In the genomic region with DNA sequence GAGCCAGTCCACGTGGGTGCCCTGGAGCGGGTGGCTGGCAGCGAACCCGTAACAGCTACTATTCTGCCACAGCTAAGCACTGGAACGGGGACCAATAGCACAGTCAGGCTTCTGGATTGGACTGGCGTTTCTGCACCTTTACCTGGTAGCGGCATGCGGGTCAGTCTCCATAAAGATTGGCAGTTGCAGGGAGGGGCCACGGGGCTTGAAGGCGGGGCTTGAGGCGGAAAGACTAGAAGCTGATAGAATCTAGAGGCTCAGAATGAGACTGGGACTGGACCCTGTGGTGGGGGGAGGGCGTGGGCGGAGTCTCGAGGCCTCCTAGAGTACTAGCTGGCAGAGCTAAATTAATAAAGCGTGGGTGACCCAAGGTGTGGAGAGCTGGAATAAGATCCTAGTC, we compare ENCODE assay signal across 8 mouse cellular contexts. TPM values are rescaled to one million over a fixed set of nuclear protein-coding genes. Genes with fewer than 3 reads are reported as not detected.
DNase-seq lines count a peak whose midpoint lies in the region; ATAC-seq and TF ChIP-seq lines count a peak whose summit lies in the region.

No protein-coding gene starts in this region.

- peaks cover 3% of the 10 kb centered on the region; the same call in 1 of the 2 replicates for H3K4me1 ChIP-seq in heart, embryonic 16.5 days (ENCODE audit: control insufficient read depth, insufficient read depth, low read length)
- H3K4me1 ChIP-seq in embryonic facial prominence, embryonic 13.5 days = peaks cover 11% of the 10 kb centered on the region
- no peaks in the 10 kb centered on the region for H3K4me1 ChIP-seq in kidney, embryonic 14.5 days (ENCODE audit: control insufficient read depth, insufficient read depth, low read length)
- no peaks in the 10 kb centered on the region; the same call in 1 of the 2 replicates for H3K4me1 ChIP-seq in lung, embryonic 14.5 days (ENCODE audit: insufficient read depth)

- no peak for ATAC-seq in heart, embryonic 16.5 days (replicated peaks; ENCODE audit: extremely low read depth, insufficient read depth, low FRiP score)
- ATAC-seq in embryonic facial prominence, embryonic 13.5 days (ENCODE audit: insufficient number of reproducible peaks, insufficient read depth, low FRiP score, low TSS enrichment, low read depth) = no peak
- ATAC-seq in kidney, embryonic 14.5 days (ENCODE audit: low FRiP score, low TSS enrichment) = peak; percentile 30; the same call in 1 of the 2 replicates
- ATAC-seq in lung, embryonic 14.5 days (ENCODE audit: insufficient read depth) = 0 out of 2 replicates have a peak, but pooled peaks have one; percentile 35

- WGBS in heart, embryonic 16.5 days = 33% methylated on average over 15 of the region's 15 CpGs
- 35% methylated on average over 15 of the region's 15 CpGs for WGBS in embryonic facial prominence, embryonic 13.5 days
- 35% methylated on average over 15 of the region's 15 CpGs for WGBS in kidney, embryonic 14.5 days
- WGBS in lung, embryonic 14.5 days = 30% methylated on average over 15 of the region's 15 CpGs

- H3K4me3 ChIP-seq in heart, embryonic 16.5 days (ENCODE audit: low read length) = peak overlapping the region; percentile 29
- H3K4me3 ChIP-seq in embryonic facial prominence, embryonic 13.5 days = peak overlapping the region; percentile 28
- H3K4me3 ChIP-seq in kidney, embryonic 14.5 days (ENCODE audit: low read length) = peak overlapping the region; percentile 22
- H3K4me3 ChIP-seq in lung, embryonic 14.5 days (ENCODE audit: low read depth, low read length) = peak overlapping the region; percentile 4; the same call in 1 of the 2 replicates

- no peak overlapping the region for H3K27ac ChIP-seq in heart, embryonic 16.5 days (ENCODE audit: low read length)
- H3K27ac ChIP-seq in embryonic facial prominence, embryonic 13.5 days = no peak overlapping the region
- H3K27ac ChIP-seq in kidney, embryonic 14.5 days (ENCODE audit: low read depth, low read length) = no peak overlapping the region
- H3K27ac ChIP-seq in lung, embryonic 14.5 days (ENCODE audit: low read depth) = no peak overlapping the region

- peak overlapping the region; percentile 54 for H3K4me2 ChIP-seq in heart, embryonic 16.5 days (ENCODE audit: low read depth, low read length)
- peak overlapping the region; percentile 56 for H3K4me2 ChIP-seq in embryonic facial prominence, embryonic 13.5 days
- peak overlapping the region; percentile 31 for H3K4me2 ChIP-seq in kidney, embryonic 14.5 days (replicated peaks; ENCODE audit: low read depth, low read length)
- peak overlapping the region; percentile 49 for H3K4me2 ChIP-seq in lung, embryonic 14.5 days

- DNase-seq in heart, postnatal 36 days = no peak
- DNase-seq in lung, embryonic 14.5 days = no peak
- peak; percentile 38 for DNase-seq in right cerebral cortex, postnatal 4 days
- no peak for DNase-seq in thymus, postnatal 36 days
- no peak for DNase-seq in spleen, postnatal 4 days (ENCODE audit: low spot score in 2 of 2)

- H3K9me3 ChIP-seq in heart, embryonic 16.5 days (replicated peaks; ENCODE audit: control insufficient read depth, low read length) = no peaks in the 10 kb centered on the region
- no peaks in the 10 kb centered on the region for H3K9me3 ChIP-seq in embryonic facial prominence, embryonic 13.5 days
- no peaks in the 10 kb centered on the region for H3K9me3 ChIP-seq in kidney, embryonic 14.5 days (ENCODE audit: control insufficient read depth, low read length)
- H3K9me3 ChIP-seq in lung, embryonic 14.5 days (ENCODE audit: low read depth, low read length) = no peaks in the 10 kb centered on the region

- intact Hi-C loops in heart, postnatal 36 days (cut with DNase I) = no loop called here

- no peak for TF ChIP-seq CTCF in lung, embryonic 14.5 days (IDR thresholded peaks at IDR 0.05; ENCODE audit: low read depth)

- H3K27me3 ChIP-seq in heart, embryonic 16.5 days (ENCODE audit: control insufficient read depth, insufficient read depth, low read length) = peaks cover 12% of the 10 kb centered on the region; the same call in 1 of the 2 replicates
- H3K27me3 ChIP-seq in embryonic facial prominence, embryonic 13.5 days = peaks cover 24% of the 10 kb centered on the region
- peaks cover 7% of the 10 kb centered on the region; the same call in 1 of the 2 replicates for H3K27me3 ChIP-seq in kidney, embryonic 14.5 days (ENCODE audit: control insufficient read depth, insufficient read depth, low read length)
- H3K27me3 ChIP-seq in lung, embryonic 14.5 days (ENCODE audit: insufficient read depth, low read length) = peaks cover 19% of the 10 kb centered on the region

- no peaks in the 10 kb centered on the region for H3K36me3 ChIP-seq in heart, embryonic 16.5 days (ENCODE audit: control insufficient read depth, insufficient read depth)
- no peaks in the 10 kb centered on the region for H3K36me3 ChIP-seq in embryonic facial prominence, embryonic 13.5 days
- no peaks in the 10 kb centered on the region for H3K36me3 ChIP-seq in kidney, embryonic 14.5 days (ENCODE audit: control insufficient read depth, insufficient read depth, low read length)
- H3K36me3 ChIP-seq in lung, embryonic 14.5 days (ENCODE audit: insufficient read depth) = no peaks in the 10 kb centered on the region

- H3K9ac ChIP-seq in heart, embryonic 16.5 days (ENCODE audit: low read length) = no peak overlapping the region
- H3K9ac ChIP-seq in embryonic facial prominence, embryonic 13.5 days = no peak overlapping the region
- no peak overlapping the region for H3K9ac ChIP-seq in kidney, embryonic 14.5 days (ENCODE audit: low read depth, low read length)
- no peak overlapping the region for H3K9ac ChIP-seq in lung, embryonic 14.5 days

RNA-seq across cellular contexts. Expression of gene L3mbtl1, which starts 4.5 kb away (rescaled TPM):
- 0.04 and 0.07 TPM in 2 replicates for polyA plus RNA-seq in heart, embryonic 16.5 days (2015; fragmentation: Nextera tagmentation; extraction: Ambion mirVana)
- not detected for total RNA-seq in heart, postnatal 36 days (2021)
- 0.13 TPM in 1 of 2 replicates, not detected in the other for polyA plus RNA-seq in embryonic facial prominence, embryonic 13.5 days (2015; fragmentation: Nextera tagmentation; extraction: Ambion mirVana)
- 0.07 TPM in 1 of 2 replicates, not detected in the other for polyA plus RNA-seq in kidney, embryonic 14.5 days (2014; fragmentation: Nextera tagmentation; extraction: Ambion mirVana)
- polyA plus RNA-seq in lung, embryonic 14.5 days (2014; fragmentation: Nextera tagmentation; extraction: Ambion mirVana) = 0.21 TPM in 1 of 2 replicates, not detected in the other

RNA-seq across cellular contexts. Expression of gene Srsf6, which starts 16.4 kb away (rescaled TPM):
- 112 and 129 TPM in 2 replicates for polyA plus RNA-seq in heart, embryonic 16.5 days (2015; fragmentation: Nextera tagmentation; extraction: Ambion mirVana)
- 10 to 100 TPM; 61.0 to 63.7 TPM for total RNA-seq in heart, postnatal 36 days (2021)
- 237 and 254 TPM in 2 replicates for polyA plus RNA-seq in embryonic facial prominence, embryonic 13.5 days (2015; fragmentation: Nextera tagmentation; extraction: Ambion mirVana)
- polyA plus RNA-seq in kidney, embryonic 14.5 days (2014; fragmentation: Nextera tagmentation; extraction: Ambion mirVana) = 215 and 243 TPM in 2 replicates
- polyA plus RNA-seq in lung, embryonic 14.5 days (2014; fragmentation: Nextera tagmentation; extraction: Ambion mirVana) = 242 and 244 TPM in 2 replicates

RNA-seq across cellular contexts. Expression of gene Sgk2, which starts 39.4 kb away (rescaled TPM):
- 0.09 TPM in 1 of 2 replicates, not detected in the other for polyA plus RNA-seq in heart, embryonic 16.5 days (2015; fragmentation: Nextera tagmentation; extraction: Ambion mirVana)
- not detected for total RNA-seq in heart, postnatal 36 days (2021)
- 0.10 TPM in 1 of 2 replicates, not detected in the other for polyA plus RNA-seq in embryonic facial prominence, embryonic 13.5 days (2015; fragmentation: Nextera tagmentation; extraction: Ambion mirVana)
- 0.97 and 2.5 TPM in 2 replicates for polyA plus RNA-seq in kidney, embryonic 14.5 days (2014; fragmentation: Nextera tagmentation; extraction: Ambion mirVana)
- not detected in 2 replicates for polyA plus RNA-seq in lung, embryonic 14.5 days (2014; fragmentation: Nextera tagmentation; extraction: Ambion mirVana)

Comparison
In these comparisons a context has a peak if more than half of its experiments do, and no peak if none do; other contexts are left out.
1. ATAC-seq: peak in kidney, embryonic 14.5 days (single experiment) and lung, embryonic 14.5 days (single experiment); none in heart, embryonic 16.5 days (single experiment) and embryonic facial prominence, embryonic 13.5 days (single experiment).
2. Peak in every context shown above with its lines, with median percentiles within 50 percentile points of each other: H3K4me2 ChIP-seq and H3K4me3 ChIP-seq.